Mouse (Mus musculus) liver, embryonic 14.5 days (tissue): Measurements from ENCODE around the gene Il20rb. TPM values are rescaled to one million over a fixed set of nuclear protein-coding genes. Genes with fewer than 3 reads are reported as not detected.

Experiments
- ATAC-seq: fragments of 200-750 bp; cut with Nextera tagmentation; 2 replicates; pipeline ENCODE4 v1.8.0; 2017; ENCODE audit warnings: moderate number of reproducible peaks, mild to moderate bottlenecking, moderate library complexity; ENCODE audit not compliant: insufficient read depth
- DNase-seq, 3 experiments: peaks; one replicate each; pipeline ENCODE4 v3.0.0-alpha.2; 2012 to 2013; ENCODE audit warnings: low read depth in 3 of 3, low spot score in 3 of 3
- H3K27ac ChIP-seq: fragments of 300-500 bp; sonication (generic); 2 replicates; pipeline ENCODE4 v1.5.1; 2014; ENCODE audit warnings: moderate library complexity, mild to moderate bottlenecking, control low read depth, inconsistent platforms
- H3K27me3 ChIP-seq: fragments of 300-500 bp; sonication (generic); 2 replicates; pipeline ENCODE4 v1.6.1; 2014; ENCODE audit warnings: mild to moderate bottlenecking, low read length, moderate library complexity; ENCODE audit not compliant: control insufficient read depth, insufficient read depth
- H3K36me3 ChIP-seq: fragments of 300-500 bp; sonication (generic); replicated peaks from 2 replicates; pipeline ENCODE4 v1.6.1; 2014; ENCODE audit warnings: low read depth; ENCODE audit not compliant: control insufficient read depth, insufficient read depth
- H3K4me1 ChIP-seq, 2 experiments: fragments of 200-500 bp in 1 of 2; fragments of 300-500 bp in 1 of 2; sonication (generic) in 1 of 2; replicated peaks; 2 replicates each; pipeline ENCODE4 v1.6.1; 2012 to 2014; ENCODE audit warnings: antibody characterized with exemption in 1 of 2, inconsistent platforms in 1 of 2, low read length in 1 of 2; ENCODE audit not compliant: control insufficient read depth in 2 of 2, insufficient read depth in 2 of 2
- H3K4me2 ChIP-seq: fragments of 300-500 bp; sonication (generic); 2 replicates; pipeline ENCODE4 v1.6.1; 2014; ENCODE audit warnings: low read depth, mild to moderate bottlenecking, control low read depth, moderate library complexity
- H3K4me3 ChIP-seq, 2 experiments: fragments of 200-500 bp in 1 of 2; fragments of 300-500 bp in 1 of 2; sonication (generic) in 1 of 2; 2 replicates each; pipeline ENCODE4 v1.5.1; 2012 to 2014; ENCODE audit warnings: low read depth in 2 of 2, low read length in 2 of 2, mild to moderate bottlenecking in 2 of 2, control low read depth in 1 of 2, inconsistent platforms in 1 of 2, moderate library complexity in 1 of 2; ENCODE audit not compliant: insufficient read depth in 1 of 2
- H3K9ac ChIP-seq: fragments of 300-500 bp; sonication (generic); replicated peaks from 2 replicates; pipeline ENCODE4 v1.6.1; 2014; ENCODE audit warnings: mild to moderate bottlenecking, control low read depth, moderate library complexity
- H3K9me3 ChIP-seq: fragments of 300-500 bp; sonication (generic); 2 replicates; pipeline ENCODE4 v1.6.1; 2016; ENCODE audit warnings: low read length, mixed read lengths; ENCODE audit not compliant: control insufficient read depth
- CTCF ChIP-seq: IDR thresholded peaks from 2 replicates; pipeline ENCODE4 v1.5.1; 2016; ENCODE audit warnings: antibody characterized with exemption, low read depth, control low read depth
- EP300 ChIP-seq: IDR thresholded peaks from 2 replicates; pipeline ENCODE4 v1.6.1; 2016; ENCODE audit warnings: antibody characterized with exemption, low read depth
- WGBS: fragments of 180-500 bp; shearing (Covaris S2); extraction: QIAGEN DNeasy Blood & Tissue Kit; methylation state at CpG from one replicate; pipeline ENCODE4 v1.1.7; 2014; ENCODE audit not compliant: insufficient replicate concordance; 5-methylcytosine and 5-hydroxymethylcytosine counted together
- polyA plus RNA-seq, 2 experiments: library from polyadenylated mRNA; depleted of rRNA in 1 of 2; stranded (reverse) in 1 of 2; unstranded in 1 of 2; fragments of >200 nt; fragmentation: Nextera tagmentation in 1 of 2; extraction: Ambion mirVana in 1 of 2; gene quantifications; 2 replicates each; pipeline versions ENCODE4 v1.2.1 to v1.2.3; 2012 to 2014

Gene Il20rb
- polyA plus RNA-seq, 2 experiments, result 0.11 to 0.73 TPM

GRCm38 (mm10) chr9:100419103-100419502, 67.5 kb downstream of the Il20rb start:
- 32% methylated on average over 8 of the region's 8 CpGs for WGBS

GRCm38 (mm10) chr9:100416756-100417155, 69.8 kb downstream of the Il20rb start:
- Histone ChIP-seq H3K27me3 (no peaks in the 10 kb centered on the region), H3K4me3 (no peak overlapping the region), H3K9ac (no peak overlapping the region), H3K9me3 (no peaks in the 10 kb centered on the region), H3K4me1 (peaks cover 0 to 4% of the 10 kb centered on the region in 2 experiments; a peak in 1 of 4 replicates), H3K4me2 (no peak overlapping the region), H3K36me3 (no peaks in the 10 kb centered on the region), H3K27ac (no peak overlapping the region)
- ATAC-seq, result no peak
- DNase-seq, result no peak
- 71% methylated on average over 1 of the region's 1 CpGs for WGBS
- no peak for TF ChIP-seq CTCF
- TF ChIP-seq EP300, result no peak

More at GRCm38 (mm10) chr9:100419103-100419502, 67.5 kb downstream of the Il20rb start:
- Histone ChIP-seq H3K27ac (no peak overlapping the region), H3K9ac (no peak overlapping the region), H3K4me2 (no peak overlapping the region), H3K9me3 (no peaks in the 10 kb centered on the region), H3K36me3 (no peaks in the 10 kb centered on the region), H3K4me1 (peaks cover 0 to 4% of the 10 kb centered on the region in 2 experiments; a peak in 1 of 4 replicates), H3K4me3 (no peak overlapping the region), H3K27me3 (no peaks in the 10 kb centered on the region)
- no peak for DNase-seq
- TF ChIP-seq EP300, result no peak
- TF ChIP-seq CTCF, result no peak
- ATAC-seq, result no peak

GRCm38 (mm10) chr9:100416299-100416698, 70.3 kb downstream of the Il20rb start:
- H3K27ac ChIP-seq, result no peak overlapping the region
- ATAC-seq, result no peak
- no peaks in the 10 kb centered on the region for H3K9me3 ChIP-seq
- no peak for TF ChIP-seq EP300
- no peak for TF ChIP-seq CTCF
- no peak overlapping the region for H3K9ac ChIP-seq
- H3K4me3 ChIP-seq, result no peak overlapping the region
- peaks cover 0 to 4% of the 10 kb centered on the region in 2 experiments; a peak in 1 of 4 replicates for H3K4me1 ChIP-seq
- no peaks in the 10 kb centered on the region for H3K36me3 ChIP-seq
- DNase-seq, result no peak
- no peak overlapping the region for H3K4me2 ChIP-seq
- WGBS, result 73% methylated on average over 6 of the region's 6 CpGs
- H3K27me3 ChIP-seq, result no peaks in the 10 kb centered on the region

DNA sequence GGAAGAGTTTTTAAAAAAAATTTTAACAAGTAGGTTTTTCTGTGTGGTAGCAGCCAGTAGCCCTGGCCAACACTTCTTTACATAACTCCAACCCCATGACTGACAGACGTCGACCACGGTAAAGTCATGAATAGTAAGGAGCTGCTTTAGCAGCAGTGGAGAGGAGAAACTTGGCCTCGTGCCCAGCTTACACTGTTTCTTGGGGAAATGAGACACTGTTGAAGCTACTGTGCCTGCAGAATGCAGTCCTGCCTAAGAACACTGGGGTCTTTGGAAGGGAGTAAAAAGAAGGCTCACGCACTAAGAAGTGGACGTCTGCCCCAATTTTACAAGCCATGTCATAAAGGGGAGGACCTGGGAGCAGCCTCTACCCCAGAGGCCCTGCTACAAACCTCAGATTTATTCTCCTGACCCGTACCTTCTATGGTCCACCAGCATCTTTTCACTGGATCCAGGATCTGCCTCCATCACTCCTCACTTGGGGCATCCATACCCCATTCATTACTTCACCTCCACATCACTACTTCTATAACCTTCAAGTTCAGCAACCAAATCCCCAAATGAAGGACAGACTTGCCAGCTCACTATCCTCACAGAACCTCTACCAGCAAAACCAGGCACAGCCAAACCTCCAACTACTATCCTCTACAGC, 71.1 kb downstream of the Il20rb start:
- TF ChIP-seq EP300 (no peak), CTCF (no peak)
- H3K4me2 ChIP-seq, result no peak overlapping the region
- WGBS, result 52% methylated on average over 7 of the region's 7 CpGs
- DNase-seq (no peak), ATAC-seq (no peak)
- no peaks in the 10 kb centered on the region for H3K9me3 ChIP-seq
- H3K4me3 ChIP-seq, result no peak overlapping the region
- H3K4me1 ChIP-seq, result peaks cover 0 to 4% of the 10 kb centered on the region in 2 experiments; a peak in 1 of 4 replicates
- no peak overlapping the region for H3K9ac ChIP-seq
- no peaks in the 10 kb centered on the region for H3K27me3 ChIP-seq
- no peak overlapping the region for H3K27ac ChIP-seq
- H3K36me3 ChIP-seq, result no peaks in the 10 kb centered on the region

Other genes starting within 250 kb of the Il20rb start
- 5.4 and 12.9 TPM in 2 replicates for gene Nck1, start 59.3 kb upstream of the Il20rb start, polyA plus RNA-seq (2012; rRNA removed)
- gene Nck1, start 59.3 kb upstream of the Il20rb start, polyA plus RNA-seq (2014; fragmentation: Nextera tagmentation; extraction: Ambion mirVana), result 18.3 and 26.4 TPM in 2 replicates
- gene Slc35g2, start 84.3 kb upstream of the Il20rb start, polyA plus RNA-seq (2012; rRNA removed), result 0.42 and 0.61 TPM in 2 replicates
- gene Slc35g2, start 84.3 kb upstream of the Il20rb start, polyA plus RNA-seq (2014; fragmentation: Nextera tagmentation; extraction: Ambion mirVana), result 1.4 and 1.5 TPM in 2 replicates
- gene Stag1, start 111.0 kb upstream of the Il20rb start, polyA plus RNA-seq (2012; rRNA removed), result 6.0 and 11.6 TPM in 2 replicates
- gene Stag1, start 111.0 kb upstream of the Il20rb start, polyA plus RNA-seq (2014; fragmentation: Nextera tagmentation; extraction: Ambion mirVana), result 17.0 and 18.2 TPM in 2 replicates